Mouse (Mus musculus) bone marrow macrophage, adult 2 months (primary cell): ENCODE results near the gene Lmln.

Source experiments
- CTCF ChIP-seq: IDR thresholded peaks from 2 replicates; pipeline ENCODE4 v1.5.1; 2012; ENCODE audit warnings: low read depth, mild to moderate bottlenecking, low read length, moderate library complexity
- POLR2A ChIP-seq: IDR thresholded peaks from 2 replicates; pipeline ENCODE4 v1.6.1; 2012; ENCODE audit warnings: mild to moderate bottlenecking, low read depth, low read length, borderline replicate concordance

GRCm38 (mm10) chr16:33061400-33061799 is 921 bp upstream of the Lmln start:
- TF ChIP-seq CTCF (no peak), POLR2A (no peak)
